Mouse (Mus musculus): ENCODE data around the gene Mrps34.

GRCm38 (mm10) chr17:24903767-24904166, 8.9 kb downstream of the Mrps34 start:
- TF ChIP-seq POLR2A (IDR thresholded peaks at IDR 0.05; ENCODE audit: borderline replicate concordance, insufficient read depth, low read length) (no peak), CTCF (IDR thresholded peaks at IDR 0.05; ENCODE audit: borderline replicate concordance, insufficient read depth, low read depth, low read length) (no peak)
